Mouse (Mus musculus): Measurements from ENCODE around the gene Cdk4. TPM values are rescaled to one million over a fixed set of nuclear protein-coding genes. Genes with fewer than 3 reads are reported as not detected.

The Cdk4 gene
- total and polyA plus RNA-seq, 2 experiments from 2014 or later: 392 to 457 TPM

GRCm38 (mm10) chr10:127081996-127082620 is 18.8 kb downstream of the Cdk4 start:
- DNase-seq (ENCODE audit: low spot score): no peak
- H3K9me3 ChIP-seq (replicated peaks; ENCODE audit: control insufficient read depth, low read length): no peaks in the 10 kb centered on the region
- H3K4me2 ChIP-seq (ENCODE audit: low read depth, low read length): peak overlapping the region; percentile 57; the same call in 1 of the 2 replicates
- peaks cover 76% of the 10 kb centered on the region for H3K27me3 ChIP-seq (ENCODE audit: control insufficient read depth, insufficient read depth, low read length)
- TF ChIP-seq CTCF (IDR thresholded peaks at IDR 0.05; ENCODE audit: low read depth): no peak
- no peak overlapping the region for H3K27ac ChIP-seq (ENCODE audit: low read depth)
- ATAC-seq (ENCODE audit: insufficient read depth, low read depth): no peak
- H3K4me1 ChIP-seq (ENCODE audit: control insufficient read depth, insufficient read depth): no peaks in the 10 kb centered on the region
- H3K4me3 ChIP-seq (ENCODE audit: low read depth, low read length): no peak overlapping the region; the same call in 1 of the 2 replicates
- no peaks in the 10 kb centered on the region for H3K36me3 ChIP-seq (replicated peaks; ENCODE audit: control insufficient read depth, insufficient read depth, low read length)
- WGBS: 31% methylated on average over 8 of the region's 8 CpGs
- H3K9ac ChIP-seq (replicated peaks; ENCODE audit: low read depth, low read length): no peak overlapping the region

GRCm38 (mm10) chr10:127083292-127083914 is 20.1 kb downstream of the Cdk4 start:
- Histone ChIP-seq H3K36me3 (replicated peaks; ENCODE audit: control insufficient read depth, insufficient read depth, low read length) (no peaks in the 10 kb centered on the region), H3K4me2 (ENCODE audit: low read depth, low read length) (no peak overlapping the region), H3K27ac (ENCODE audit: low read depth) (no peak overlapping the region), H3K9ac (replicated peaks; ENCODE audit: low read depth, low read length) (no peak overlapping the region), H3K4me3 (ENCODE audit: low read depth, low read length) (no peak overlapping the region), H3K4me1 (ENCODE audit: control insufficient read depth, insufficient read depth) (no peaks in the 10 kb centered on the region), H3K27me3 (ENCODE audit: control insufficient read depth, insufficient read depth, low read length) (peaks cover 73% of the 10 kb centered on the region), H3K9me3 (replicated peaks; ENCODE audit: control insufficient read depth, low read length) (no peaks in the 10 kb centered on the region)
- 32% methylated on average over 8 of the region's 8 CpGs for WGBS
- TF ChIP-seq EP300 (IDR thresholded peaks at IDR 0.05; ENCODE audit: low read depth): no peak
- TF ChIP-seq CTCF (IDR thresholded peaks at IDR 0.05; ENCODE audit: low read depth): no peak
- ATAC-seq (ENCODE audit: insufficient read depth, low read depth): no peak
- DNase-seq (ENCODE audit: low spot score): no peak

- TF ChIP-seq CTCF (IDR thresholded peaks at IDR 0.05; ENCODE audit: low read depth): no peak
- TF ChIP-seq EP300 (IDR thresholded peaks at IDR 0.05; ENCODE audit: low read depth): no peak
- DNase-seq (ENCODE audit: low spot score) (no peak), ATAC-seq (ENCODE audit: insufficient read depth, low read depth) (no peak)
- Histone ChIP-seq H3K9me3 (replicated peaks; ENCODE audit: control insufficient read depth, low read length) (no peaks in the 10 kb centered on the region), H3K9ac (replicated peaks; ENCODE audit: low read depth, low read length) (no peak overlapping the region), H3K36me3 (replicated peaks; ENCODE audit: control insufficient read depth, insufficient read depth, low read length) (no peaks in the 10 kb centered on the region), H3K4me1 (ENCODE audit: control insufficient read depth, insufficient read depth) (no peaks in the 10 kb centered on the region), H3K4me2 (ENCODE audit: low read depth, low read length) (no peak overlapping the region), H3K27me3 (ENCODE audit: control insufficient read depth, insufficient read depth, low read length) (peaks cover 70% of the 10 kb centered on the region), H3K4me3 (ENCODE audit: low read depth, low read length) (no peak overlapping the region), H3K27ac (ENCODE audit: low read depth) (no peak overlapping the region)
- WGBS: 35% methylated on average over 5 of the region's 5 CpGs
These were observed 20.6 kb downstream of the Cdk4 start for GRCm38 (mm10) chr10:127083915-127084306.

GRCm38 (mm10) chr10:127085052-127085451 is 21.7 kb downstream of the Cdk4 start:
- DNase-seq (ENCODE audit: low spot score) (no peak), ATAC-seq (ENCODE audit: insufficient read depth, low read depth) (no peak)
- no peak for TF ChIP-seq EP300 (IDR thresholded peaks at IDR 0.05; ENCODE audit: low read depth)
- no peak for TF ChIP-seq CTCF (IDR thresholded peaks at IDR 0.05; ENCODE audit: low read depth)
- Histone ChIP-seq H3K4me3 (ENCODE audit: low read depth, low read length) (no peak overlapping the region), H3K4me1 (ENCODE audit: control insufficient read depth, insufficient read depth) (no peaks in the 10 kb centered on the region), H3K9me3 (replicated peaks; ENCODE audit: control insufficient read depth, low read length) (no peaks in the 10 kb centered on the region), H3K4me2 (ENCODE audit: low read depth, low read length) (no peak overlapping the region), H3K27ac (ENCODE audit: low read depth) (no peak overlapping the region), H3K36me3 (replicated peaks; ENCODE audit: control insufficient read depth, insufficient read depth, low read length) (no peaks in the 10 kb centered on the region), H3K27me3 (ENCODE audit: control insufficient read depth, insufficient read depth, low read length) (peaks cover 70% of the 10 kb centered on the region), H3K9ac (replicated peaks; ENCODE audit: low read depth, low read length) (no peak overlapping the region)
- 70% methylated on average over 9 of the region's 9 CpGs for WGBS

GRCm38 (mm10) chr10:127085633-127086032 is 22.3 kb downstream of the Cdk4 start:
- 68% methylated on average over 6 of the region's 6 CpGs for WGBS

More at GRCm38 (mm10) chr10:127085633-127086032, 22.3 kb downstream of the Cdk4 start:
- no peak for DNase-seq (ENCODE audit: low spot score)
- H3K9me3 ChIP-seq (replicated peaks; ENCODE audit: control insufficient read depth, low read length): no peaks in the 10 kb centered on the region
- no peaks in the 10 kb centered on the region for H3K4me1 ChIP-seq (ENCODE audit: control insufficient read depth, insufficient read depth)
- no peak for TF ChIP-seq EP300 (IDR thresholded peaks at IDR 0.05; ENCODE audit: low read depth)
- TF ChIP-seq CTCF (IDR thresholded peaks at IDR 0.05; ENCODE audit: low read depth): no peak
- no peak overlapping the region for H3K9ac ChIP-seq (replicated peaks; ENCODE audit: low read depth, low read length)
- no peak overlapping the region for H3K27ac ChIP-seq (ENCODE audit: low read depth)
- H3K27me3 ChIP-seq (ENCODE audit: control insufficient read depth, insufficient read depth, low read length): peaks cover 70% of the 10 kb centered on the region
- no peak overlapping the region for H3K4me2 ChIP-seq (ENCODE audit: low read depth, low read length)
- ATAC-seq (ENCODE audit: insufficient read depth, low read depth): no peak
- no peak overlapping the region for H3K4me3 ChIP-seq (ENCODE audit: low read depth, low read length)
- no peaks in the 10 kb centered on the region for H3K36me3 ChIP-seq (replicated peaks; ENCODE audit: control insufficient read depth, insufficient read depth, low read length)

Measured in heart, postnatal 0 days (tissue).